Mouse (Mus musculus): ENCODE results near the gene Tpd52l2.

DNA sequence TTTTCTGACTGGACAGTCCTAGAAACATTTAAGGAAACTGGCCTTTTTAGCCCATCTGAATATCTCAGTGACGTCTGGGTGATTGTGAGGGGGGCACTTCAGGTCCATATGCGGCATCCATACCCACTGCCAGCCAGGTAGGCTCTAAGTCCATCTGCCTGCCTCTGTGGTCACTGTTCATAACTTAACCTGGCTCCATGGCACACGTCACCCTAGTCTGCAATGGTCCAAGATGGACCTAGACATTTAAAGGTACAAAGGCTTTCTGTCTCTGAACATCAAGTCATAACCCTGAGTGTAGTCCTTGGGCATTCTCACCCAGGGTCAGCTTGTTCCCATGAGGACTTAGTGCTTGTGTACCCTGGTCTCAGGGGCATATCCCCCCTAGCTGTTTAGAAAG lies 70.4 kb downstream of the Tpd52l2 start:
- no peak for TF ChIP-seq CTCF (IDR thresholded peaks at IDR 0.05; ENCODE audit: insufficient read depth, low read depth, low read length)
- TF ChIP-seq POLR2A (IDR thresholded peaks at IDR 0.05; ENCODE audit: insufficient read depth, low read depth, low read length), result no peak
